Mouse (Mus musculus) stomach, embryonic 16.5 days (tissue): ENCODE measurements around the gene Gm21860. TPM values are rescaled to one million over a fixed set of nuclear protein-coding genes. Genes with fewer than 3 reads are reported as not detected.
A peak's percentile ranks its signal among the peaks of the same experiment; 100 is the strongest.
"Not testable (repeated sequence)": the region's sequence is repeated elsewhere in the genome, so short reads cannot be mapped to it uniquely, and the experiment has no call there.

ENCODE experiments used
- ATAC-seq: fragments of 200-750 bp; cut with Nextera tagmentation; 2 replicates; pipeline ENCODE4 v1.8.0; 2017; ENCODE audit warnings: moderate number of reproducible peaks, moderate TSS enrichment; ENCODE audit not compliant: insufficient read depth, low FRiP score
- H3K27ac ChIP-seq: fragments of 300-500 bp; sonication (generic); 2 replicates; pipeline ENCODE4 v1.5.1; 2014; ENCODE audit warnings: low read length
- H3K27me3 ChIP-seq: fragments of 300-500 bp; sonication (generic); 2 replicates; pipeline ENCODE4 v1.6.1; 2014; ENCODE audit warnings: low read length, control low read depth, mixed read lengths; ENCODE audit not compliant: control insufficient read depth, insufficient read depth
- H3K36me3 ChIP-seq: fragments of 300-500 bp; sonication (generic); 2 replicates; pipeline ENCODE4 v1.6.1; 2014; ENCODE audit warnings: low read length; ENCODE audit not compliant: control insufficient read depth, insufficient read depth
- H3K4me1 ChIP-seq: fragments of 300-500 bp; sonication (generic); 2 replicates; pipeline ENCODE4 v1.6.1; 2014; ENCODE audit warnings: low read length, control low read depth, mixed read lengths; ENCODE audit not compliant: control insufficient read depth, insufficient read depth
- H3K4me2 ChIP-seq: fragments of 300-500 bp; sonication (generic); 2 replicates; pipeline ENCODE4 v1.6.1; 2014; ENCODE audit warnings: low read depth, low read length, mixed read lengths
- H3K4me3 ChIP-seq: fragments of 300-500 bp; sonication (generic); replicated peaks from 2 replicates; pipeline ENCODE4 v1.5.1; 2014; ENCODE audit warnings: mild to moderate bottlenecking, low read length
- H3K9ac ChIP-seq: fragments of 300-500 bp; sonication (generic); 2 replicates; pipeline ENCODE4 v1.6.1; 2014; ENCODE audit warnings: low read length
- H3K9me3 ChIP-seq: fragments of 300-500 bp; sonication (generic); replicated peaks from 2 replicates; pipeline ENCODE4 v1.6.1; 2016; ENCODE audit warnings: low read length, control low read depth; ENCODE audit not compliant: control insufficient read depth
- WGBS: fragments of 180-500 bp; shearing (Covaris S2); extraction: QIAGEN DNeasy Blood & Tissue Kit; methylation state at CpG from one replicate; pipeline ENCODE4 v1.1.7; 2014; 5-methylcytosine and 5-hydroxymethylcytosine counted together
- polyA plus RNA-seq: library from polyadenylated mRNA; unstranded; fragments of >200 nt; fragmentation: Nextera tagmentation; extraction: Ambion mirVana; gene quantifications from 2 replicates; pipeline ENCODE4 v1.2.1, GENCODE M21; 2015

The Gm21860 gene
- not detected in 2 replicates for polyA plus RNA-seq

GRCm38 (mm10) chrY:90754721-90755120, at the start of gene Gm21860:
Gene Gm21860 (minus strand): TSS chrY:90754821.
- not testable (repeated sequence) for H3K27me3 ChIP-seq, H3K4me2 ChIP-seq, H3K4me3 ChIP-seq, ATAC-seq, H3K36me3 ChIP-seq, H3K9ac ChIP-seq, H3K27ac ChIP-seq, H3K4me1 ChIP-seq, H3K9me3 ChIP-seq
- WGBS = no CpG with 5 or more reads among the region's 8 CpGs

GRCm38 (mm10) chrY:90784438-90784837, 29.8 kb upstream of the Gm21860 start, which contains the start of gene Gm47283:
Gene Gm47283 (plus strand): TSS chrY:90784738.
- H3K36me3 ChIP-seq, H3K4me2 ChIP-seq, H3K9me3 ChIP-seq, H3K9ac ChIP-seq, H3K27me3 ChIP-seq, H3K4me1 ChIP-seq, ATAC-seq, H3K27ac ChIP-seq, H3K4me3 ChIP-seq: not testable (repeated sequence)
- no CpG with 5 or more reads among the region's 48 CpGs for WGBS

- H3K4me1 ChIP-seq, H3K27ac ChIP-seq, ATAC-seq, H3K27me3 ChIP-seq, H3K4me3 ChIP-seq, H3K4me2 ChIP-seq, H3K9ac ChIP-seq: not testable (repeated sequence)
- peaks cover 28% of the 10 kb centered on the region for H3K9me3 ChIP-seq
- 91% methylated on average over 5 of the region's 5 CpGs for WGBS
- peaks cover 30% of the 10 kb centered on the region for H3K36me3 ChIP-seq
These were observed 9.4 kb downstream of the Gm21860 start for GRCm38 (mm10) chrY:90745256-90745655.

- peak overlapping the region; percentile 20; the same call in 1 of the 2 replicates for H3K4me3 ChIP-seq
- 59% methylated on average over 51 of the region's 51 CpGs for WGBS
- H3K27ac ChIP-seq = 0 out of 2 replicates have a peak overlapping the region, but pooled peaks have one; percentile 0
- not testable (repeated sequence) for H3K4me1 ChIP-seq, H3K27me3 ChIP-seq
- H3K36me3 ChIP-seq = peaks cover 37% of the 10 kb centered on the region
- peak; percentile 83 for ATAC-seq
- H3K4me2 ChIP-seq = peak overlapping the region; percentile 17; the same call in 1 of the 2 replicates
- peaks cover 35% of the 10 kb centered on the region for H3K9me3 ChIP-seq
- 0 out of 2 replicates have a peak overlapping the region, but pooled peaks have one; percentile 19 for H3K9ac ChIP-seq
These were observed 10.1 kb downstream of the Gm21860 start for GRCm38 (mm10) chrY:90744381-90744981.

- Histone ChIP-seq H3K36me3 (peaks cover 44% of the 10 kb centered on the region), H3K4me3 (no peak overlapping the region), H3K9ac (no peak overlapping the region), H3K4me2 (no peak overlapping the region), H3K9me3 (peaks cover 42% of the 10 kb centered on the region), H3K4me1 (no peaks in the 10 kb centered on the region), H3K27ac (no peak overlapping the region), H3K27me3 (no peaks in the 10 kb centered on the region)
- WGBS = no CpG with 5 or more reads among the region's 21 CpGs
- no peak for ATAC-seq
These were observed 10.8 kb downstream of the Gm21860 start for GRCm38 (mm10) chrY:90743811-90744220.

GRCm38 (mm10) chrY:90743053-90743810, 11.4 kb downstream of the Gm21860 start:
- Histone ChIP-seq H3K9me3 (peaks cover 45% of the 10 kb centered on the region), H3K36me3 (peaks cover 47% of the 10 kb centered on the region)
- H3K27me3 ChIP-seq, H3K4me2 ChIP-seq, H3K4me1 ChIP-seq, H3K9ac ChIP-seq, H3K4me3 ChIP-seq, ATAC-seq, H3K27ac ChIP-seq: not testable (repeated sequence)
- 83% methylated on average over 41 of the region's 46 CpGs for WGBS

- H3K4me3 ChIP-seq, H3K27me3 ChIP-seq, H3K27ac ChIP-seq, H3K4me1 ChIP-seq, H3K4me2 ChIP-seq, H3K9ac ChIP-seq: not testable (repeated sequence)
- WGBS = 86% methylated on average over 49 of the region's 49 CpGs
- peak; percentile 7; the same call in 1 of the 2 replicates for ATAC-seq
- H3K36me3 ChIP-seq = peaks cover 47% of the 10 kb centered on the region
- H3K9me3 ChIP-seq = peaks cover 45% of the 10 kb centered on the region
These were observed 12.2 kb downstream of the Gm21860 start for GRCm38 (mm10) chrY:90742261-90743052.

- H3K4me3 ChIP-seq, H3K9ac ChIP-seq, H3K27ac ChIP-seq, H3K4me2 ChIP-seq, H3K4me1 ChIP-seq, H3K27me3 ChIP-seq: not testable (repeated sequence)
- peak; percentile 45 for ATAC-seq
- WGBS = 85% methylated on average over 42 of the region's 43 CpGs
- Histone ChIP-seq H3K9me3 (peaks cover 45% of the 10 kb centered on the region), H3K36me3 (peaks cover 47% of the 10 kb centered on the region)
These were observed 13.0 kb downstream of the Gm21860 start for GRCm38 (mm10) chrY:90741452-90742260.
